Mouse (Mus musculus): ENCODE results near the gene Ppp4c.

- no peak for TF ChIP-seq CTCF (IDR thresholded peaks at IDR 0.05)
- no peak for TF ChIP-seq EP300 (IDR thresholded peaks at IDR 0.05)
Observed at GRCm38 (mm10) chr7:126807405-126807804, 15.1 kb upstream of the Ppp4c start.
